Mouse (Mus musculus) neural tube, embryonic 15.5 days (tissue): Measurements from ENCODE around the gene Rab17. TPM values are rescaled to one million over a fixed set of nuclear protein-coding genes. Genes with fewer than 3 reads are reported as not detected.

ENCODE experiments used
- ATAC-seq: fragments of 200-750 bp; cut with Nextera tagmentation; 2 replicates; pipeline ENCODE4 v1.8.0; 2017; ENCODE audit warnings: mild to moderate bottlenecking, moderate TSS enrichment, moderate library complexity; ENCODE audit not compliant: low FRiP score
- H3K27ac ChIP-seq: fragments of 300-500 bp; sonication (generic); replicated peaks from 2 replicates; pipeline ENCODE4 v1.5.1; 2015; ENCODE audit warnings: mild to moderate bottlenecking, inconsistent platforms
- H3K27me3 ChIP-seq: fragments of 300-500 bp; sonication (generic); replicated peaks from 2 replicates; pipeline ENCODE4 v1.6.1; 2015; ENCODE audit warnings: inconsistent platforms
- H3K36me3 ChIP-seq: fragments of 300-500 bp; sonication (generic); 2 replicates; pipeline ENCODE4 v1.6.1; 2015; ENCODE audit warnings: inconsistent platforms
- H3K4me1 ChIP-seq: fragments of 300-500 bp; sonication (generic); 2 replicates; pipeline ENCODE4 v1.6.1; 2015; ENCODE audit warnings: inconsistent platforms
- H3K4me2 ChIP-seq: fragments of 300-500 bp; sonication (generic); 2 replicates; pipeline ENCODE4 v1.6.1; 2015; ENCODE audit warnings: inconsistent platforms, mild to moderate bottlenecking, moderate library complexity
- H3K4me3 ChIP-seq: fragments of 300-500 bp; sonication (generic); replicated peaks from 2 replicates; pipeline ENCODE4 v1.5.1; 2015; ENCODE audit warnings: mild to moderate bottlenecking, inconsistent platforms
- H3K9ac ChIP-seq: fragments of 300-500 bp; sonication (generic); replicated peaks from 2 replicates; pipeline ENCODE4 v1.6.1; 2015; ENCODE audit warnings: mild to moderate bottlenecking, inconsistent platforms
- H3K9me3 ChIP-seq: fragments of 300-500 bp; sonication (generic); replicated peaks from 2 replicates; pipeline ENCODE4 v1.6.1; 2016; ENCODE audit warnings: inconsistent platforms
- WGBS: fragments of 180-500 bp; shearing (Covaris S2); methylation state at CpG from one replicate; pipeline ENCODE4 v1.1.7; 2015; ENCODE audit warnings: mixed read lengths; 5-methylcytosine and 5-hydroxymethylcytosine counted together
- polyA plus RNA-seq: library from polyadenylated mRNA; unstranded; fragments of >200 nt; fragmentation: Nextera tagmentation; extraction: Ambion mirVana; gene quantifications from 2 replicates; pipeline ENCODE4 v1.2.1, GENCODE M21; 2015

Gene Rab17
- 1.9 TPM in 1 of 2 replicates, not detected in the other for polyA plus RNA-seq

GRCm38 (mm10) chr1:90969347-90969784 lies at the start of gene Rab17:
Gene Rab17, minus strand, starts transcription at chr1:90969661.
- WGBS: 37% methylated on average over 9 of the region's 9 CpGs
- H3K9ac ChIP-seq: no peak within 1 kb of the TSS
- H3K4me1 ChIP-seq: peaks cover 29% of the 10 kb centered on the region
- H3K36me3 ChIP-seq: no peaks in the 10 kb centered on the region
- peaks cover 12% of the 10 kb centered on the region for H3K27me3 ChIP-seq
- no peak for ATAC-seq
- no peak within 1 kb of the TSS for H3K4me2 ChIP-seq
- no peaks in the 10 kb centered on the region for H3K9me3 ChIP-seq
- no peak within 1 kb of the TSS for H3K27ac ChIP-seq
- no peak within 1 kb of the TSS for H3K4me3 ChIP-seq

DNA sequence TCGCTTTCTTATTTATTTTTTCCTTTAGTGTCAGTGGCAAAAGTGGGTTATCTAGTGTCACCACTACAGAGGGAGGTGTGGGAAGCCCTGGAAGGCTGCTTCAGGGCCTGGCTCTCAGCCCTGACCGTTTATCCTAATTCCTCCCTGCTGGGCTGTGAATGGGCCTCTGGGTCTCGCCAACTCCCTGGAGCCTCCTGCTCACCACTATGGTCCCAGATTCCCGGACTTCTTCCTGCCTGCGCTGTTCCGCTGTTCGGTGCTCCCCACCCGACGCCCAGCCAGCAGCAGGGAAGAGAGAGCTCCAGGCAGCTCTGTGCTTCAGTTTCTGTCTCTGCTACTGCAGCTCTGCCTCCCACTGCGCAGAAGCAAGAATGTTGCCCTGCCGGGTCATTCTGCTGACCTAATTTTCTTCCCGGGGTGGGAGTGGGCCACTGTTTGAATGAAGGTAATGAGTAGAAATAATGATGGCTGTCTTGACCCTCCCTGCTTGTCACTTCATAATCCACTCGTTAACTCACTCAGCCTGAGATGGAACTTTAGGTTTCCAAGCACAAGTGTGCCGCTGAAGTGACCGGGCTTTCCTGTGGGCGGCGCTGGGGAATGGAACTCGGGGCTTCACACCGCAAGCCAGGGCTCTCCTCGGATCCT lies 47.8 kb upstream of the Rab17 start:
- Histone ChIP-seq H3K9me3 (no peaks in the 10 kb centered on the region), H3K4me3 (no peak overlapping the region), H3K9ac (no peak overlapping the region), H3K4me2 (peak overlapping the region; percentile 34), H3K4me1 (peaks cover 17% of the 10 kb centered on the region), H3K27me3 (no peaks in the 10 kb centered on the region), H3K27ac (peak overlapping the region; percentile 30; the same call in 1 of the 2 replicates), H3K36me3 (no peaks in the 10 kb centered on the region)
- 19% methylated on average over 20 of the region's 20 CpGs for WGBS
- no peak for ATAC-seq

DNA sequence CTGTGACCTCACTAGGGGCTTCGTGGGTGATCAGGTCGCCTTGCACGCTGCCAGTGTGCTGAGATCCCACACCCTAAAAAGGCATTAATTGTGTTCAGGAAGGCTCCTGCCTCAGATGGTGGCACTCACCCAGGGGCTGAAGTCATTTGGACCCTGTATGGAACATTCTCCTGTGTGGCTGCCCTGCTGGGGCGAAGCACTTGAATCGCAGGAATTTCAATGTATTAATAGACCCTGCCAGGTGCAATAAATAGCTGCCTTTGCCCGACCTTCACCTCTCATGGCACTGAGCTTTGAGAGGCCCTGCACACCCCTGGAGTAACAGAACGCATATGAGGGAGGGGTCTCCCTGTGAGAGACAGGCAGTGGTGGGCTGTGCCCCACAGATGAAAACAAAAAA lies 46.1 kb upstream of the Rab17 start:
- no peak overlapping the region for H3K27ac ChIP-seq
- no peak overlapping the region for H3K4me3 ChIP-seq
- peaks cover 22% of the 10 kb centered on the region for H3K4me1 ChIP-seq
- no peak overlapping the region for H3K4me2 ChIP-seq
- no peaks in the 10 kb centered on the region for H3K36me3 ChIP-seq
- no peaks in the 10 kb centered on the region for H3K27me3 ChIP-seq
- H3K9ac ChIP-seq: no peak overlapping the region
- no peaks in the 10 kb centered on the region for H3K9me3 ChIP-seq
- ATAC-seq: no peak
- WGBS: 61% methylated on average over 7 of the region's 7 CpGs

DNA sequence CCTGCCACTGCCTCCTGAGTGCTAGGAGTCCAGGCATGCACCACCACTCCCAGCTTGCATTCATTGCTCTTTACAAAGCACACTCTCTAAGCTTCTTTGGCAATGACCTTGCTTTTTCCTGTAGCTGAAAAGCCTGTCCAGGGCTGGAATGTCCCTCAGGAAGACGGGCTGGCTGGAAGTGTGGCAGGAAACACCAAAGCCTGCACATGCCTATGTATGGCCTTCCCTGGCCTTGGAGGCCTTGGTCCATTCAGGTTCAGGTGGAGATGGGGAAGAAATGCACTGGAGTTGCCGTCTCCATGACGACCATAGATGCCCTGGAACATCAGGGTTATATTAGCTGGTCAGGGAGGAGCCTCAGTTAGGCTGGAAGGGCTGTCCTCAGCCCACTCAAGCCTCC lies 44.3 kb upstream of the Rab17 start:
- no peak overlapping the region for H3K9ac ChIP-seq
- WGBS: 85% methylated on average over 3 of the region's 3 CpGs
- no peak overlapping the region for H3K27ac ChIP-seq
- H3K4me1 ChIP-seq: peaks cover 26% of the 10 kb centered on the region
- no peaks in the 10 kb centered on the region for H3K9me3 ChIP-seq
- no peaks in the 10 kb centered on the region for H3K27me3 ChIP-seq
- H3K4me2 ChIP-seq: no peak overlapping the region
- H3K4me3 ChIP-seq: no peak overlapping the region
- H3K36me3 ChIP-seq: no peaks in the 10 kb centered on the region
- ATAC-seq: no peak

DNA sequence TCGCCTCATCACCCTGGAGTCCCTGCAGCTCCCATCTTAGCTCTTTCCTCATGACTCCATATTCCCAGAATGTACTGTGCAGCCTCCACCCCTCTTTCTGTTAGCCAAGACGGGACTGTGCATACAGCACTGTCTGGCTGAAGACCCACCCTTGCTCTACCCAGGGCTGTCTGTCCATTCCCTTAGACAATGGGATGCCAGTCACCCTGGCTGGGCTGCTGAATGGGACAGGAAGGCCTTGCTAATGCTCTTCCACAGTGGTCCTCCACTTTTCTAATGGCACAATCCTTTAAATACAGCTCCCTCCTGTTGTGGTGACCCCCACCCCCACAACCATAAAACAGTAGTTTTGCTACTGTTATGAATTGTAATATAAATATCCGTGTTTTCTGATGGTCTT lies 41.9 kb upstream of the Rab17 start:
- peaks cover 19% of the 10 kb centered on the region for H3K4me1 ChIP-seq
- no peak overlapping the region for H3K9ac ChIP-seq
- no peak overlapping the region for H3K4me2 ChIP-seq
- WGBS: 77% methylated on average over 3 of the region's 3 CpGs
- H3K36me3 ChIP-seq: no peaks in the 10 kb centered on the region
- H3K27ac ChIP-seq: no peak overlapping the region
- H3K4me3 ChIP-seq: no peak overlapping the region
- no peaks in the 10 kb centered on the region for H3K27me3 ChIP-seq
- no peak for ATAC-seq
- no peaks in the 10 kb centered on the region for H3K9me3 ChIP-seq

- Histone ChIP-seq H3K9me3 (no peaks in the 10 kb centered on the region), H3K4me1 (peaks cover 19% of the 10 kb centered on the region), H3K4me3 (no peak overlapping the region), H3K36me3 (no peaks in the 10 kb centered on the region), H3K9ac (no peak overlapping the region), H3K27me3 (no peaks in the 10 kb centered on the region), H3K27ac (no peak overlapping the region), H3K4me2 (no peak overlapping the region)
- ATAC-seq: no peak
- 58% methylated on average over 2 of the region's 2 CpGs for whole genome bisulfite sequencing
Observed at GRCm38 (mm10) chr1:91010716-91011115, 41.3 kb upstream of the Rab17 start.

DNA sequence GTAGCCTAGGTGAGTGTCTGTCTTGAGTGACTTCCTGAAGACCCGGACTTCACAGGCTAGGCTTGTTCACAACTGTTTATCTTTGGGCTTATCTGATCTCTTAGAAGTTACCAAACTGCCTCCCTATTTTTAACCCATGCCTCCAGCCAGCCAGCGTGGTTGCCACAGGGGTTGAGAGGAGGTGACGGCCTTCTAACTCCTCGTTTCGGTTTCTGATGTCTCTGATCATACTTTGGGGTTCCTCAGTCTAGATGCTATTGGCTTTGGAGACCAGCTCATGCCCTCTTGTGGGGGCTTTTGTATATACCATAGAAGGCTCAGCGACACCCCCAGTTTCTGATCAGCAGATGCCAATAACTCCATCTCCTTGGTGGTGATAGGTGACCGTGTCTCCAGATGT lies 40.8 kb upstream of the Rab17 start:
- Histone ChIP-seq H3K9ac (no peak overlapping the region), H3K27ac (no peak overlapping the region), H3K4me1 (peaks cover 19% of the 10 kb centered on the region), H3K27me3 (no peaks in the 10 kb centered on the region), H3K4me2 (no peak overlapping the region), H3K4me3 (no peak overlapping the region), H3K9me3 (no peaks in the 10 kb centered on the region), H3K36me3 (no peaks in the 10 kb centered on the region)
- WGBS: 94% methylated on average over 7 of the region's 7 CpGs
- no peak for ATAC-seq

DNA sequence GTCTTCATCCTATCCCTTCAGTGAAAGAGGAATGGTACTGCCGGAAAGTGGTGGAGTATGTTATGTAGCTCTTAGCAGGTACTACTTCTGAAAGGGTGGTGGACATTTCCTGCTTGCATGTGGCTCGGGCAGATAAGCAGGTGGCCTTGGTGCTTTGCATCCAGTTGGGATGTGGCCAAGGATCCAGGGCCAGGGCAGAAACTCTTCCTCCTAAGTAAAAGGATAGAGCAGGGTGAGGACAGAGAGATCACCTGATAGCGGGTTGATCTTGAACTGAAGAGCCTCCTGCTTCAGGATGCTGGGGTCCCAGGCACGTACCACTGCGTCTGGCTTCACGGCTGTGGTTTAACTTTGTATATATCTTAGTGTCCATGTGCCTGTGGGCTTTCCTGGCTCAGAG lies 39.8 kb upstream of the Rab17 start:
- H3K9me3 ChIP-seq: no peaks in the 10 kb centered on the region
- no peak overlapping the region for H3K4me3 ChIP-seq
- H3K4me2 ChIP-seq: no peak overlapping the region
- H3K27ac ChIP-seq: no peak overlapping the region
- whole genome bisulfite sequencing: 90% methylated on average over 6 of the region's 6 CpGs
- H3K4me1 ChIP-seq: peaks cover 19% of the 10 kb centered on the region
- H3K27me3 ChIP-seq: no peaks in the 10 kb centered on the region
- no peak overlapping the region for H3K9ac ChIP-seq
- no peak for ATAC-seq
- H3K36me3 ChIP-seq: no peaks in the 10 kb centered on the region

DNA sequence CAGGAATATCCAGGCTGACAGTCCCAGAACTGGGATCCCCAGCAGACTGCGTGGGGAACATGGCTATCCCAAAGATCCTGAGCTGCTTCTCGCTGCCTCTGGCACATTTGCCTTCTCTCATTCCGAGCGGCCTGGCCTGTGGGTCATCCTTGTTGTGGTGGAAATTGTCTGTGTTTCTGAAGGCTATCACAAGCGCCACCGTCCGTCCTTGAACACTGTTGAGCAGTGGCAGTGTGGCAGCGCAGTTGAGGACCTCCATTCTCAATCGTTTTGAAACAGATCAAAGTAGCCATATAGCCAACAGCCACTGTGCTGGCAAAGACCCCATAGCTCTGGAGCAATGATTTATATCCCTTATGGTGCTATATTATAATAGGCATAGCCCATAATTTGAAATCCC lies 39.3 kb upstream of the Rab17 start:
- ATAC-seq: no peak
- H3K9me3 ChIP-seq: no peaks in the 10 kb centered on the region
- H3K36me3 ChIP-seq: no peaks in the 10 kb centered on the region
- no peak overlapping the region for H3K9ac ChIP-seq
- 80% methylated on average over 9 of the region's 9 CpGs for WGBS
- H3K4me2 ChIP-seq: no peak overlapping the region
- H3K27ac ChIP-seq: no peak overlapping the region
- H3K27me3 ChIP-seq: no peaks in the 10 kb centered on the region
- H3K4me3 ChIP-seq: no peak overlapping the region
- peaks cover 19% of the 10 kb centered on the region for H3K4me1 ChIP-seq

DNA sequence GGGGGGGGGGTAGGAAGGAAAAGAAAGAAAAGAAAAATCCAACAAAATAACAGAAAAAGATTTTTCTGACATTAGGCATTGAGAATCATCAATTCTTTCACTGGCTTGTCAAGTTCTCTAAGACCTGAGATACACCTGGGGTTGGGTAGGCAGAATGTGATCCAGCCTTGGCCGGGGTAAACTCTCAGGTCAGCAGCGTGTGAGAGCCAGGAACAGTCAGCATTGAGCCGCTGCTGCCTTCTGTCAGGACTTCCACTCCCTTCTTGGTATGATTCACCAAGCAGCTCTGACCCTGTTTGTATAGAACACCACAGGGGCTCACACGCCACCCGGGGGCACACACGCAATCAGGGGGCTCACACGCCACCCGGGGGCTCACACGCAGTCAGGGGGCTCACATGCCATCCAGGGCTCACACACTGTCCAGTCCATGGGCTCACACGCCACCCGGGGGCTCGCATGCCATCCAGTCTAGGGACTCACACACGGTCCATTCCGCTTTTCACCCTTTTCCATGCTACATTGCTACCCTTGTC lies 38.8 kb upstream of the Rab17 start:
- 93% methylated on average over 14 of the region's 14 CpGs for WGBS
- ATAC-seq: no peak

DNA sequence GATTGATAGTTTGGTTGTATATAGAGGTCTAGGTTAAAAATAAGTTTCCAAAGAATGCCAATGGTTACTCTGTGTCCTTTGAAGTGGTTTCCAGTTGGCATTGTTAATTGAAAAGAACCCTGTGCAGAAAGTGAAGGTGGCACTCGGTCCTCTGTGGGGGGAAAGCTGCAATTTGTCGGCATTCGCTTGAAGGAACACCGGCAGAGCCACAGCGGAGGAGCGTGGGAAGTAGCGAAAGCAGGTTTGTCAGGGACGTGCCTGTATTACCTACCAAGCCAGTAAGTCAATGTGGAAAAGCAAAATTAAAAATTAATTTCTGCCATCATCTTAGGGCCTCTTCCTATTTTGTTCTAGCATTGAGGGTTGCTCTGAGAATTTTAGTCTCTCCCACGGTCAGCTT lies 37.2 kb upstream of the Rab17 start:
- 85% methylated on average over 9 of the region's 9 CpGs for WGBS
- Histone ChIP-seq H3K36me3 (no peaks in the 10 kb centered on the region), H3K9ac (no peak overlapping the region), H3K4me1 (peaks cover 8% of the 10 kb centered on the region; the same call in 1 of the 2 replicates), H3K4me3 (no peak overlapping the region), H3K4me2 (no peak overlapping the region), H3K27ac (no peak overlapping the region), H3K9me3 (no peaks in the 10 kb centered on the region), H3K27me3 (no peaks in the 10 kb centered on the region)
- no peak for ATAC-seq

More for the DNA sequence above, 38.8 kb upstream of the Rab17 start:
- H3K27me3 ChIP-seq: no peaks in the 10 kb centered on the region
- no peak overlapping the region for H3K4me3 ChIP-seq
- H3K36me3 ChIP-seq: no peaks in the 10 kb centered on the region
- H3K4me1 ChIP-seq: peaks cover 19% of the 10 kb centered on the region
- H3K27ac ChIP-seq: no peak overlapping the region
- no peak overlapping the region for H3K9ac ChIP-seq
- no peaks in the 10 kb centered on the region for H3K9me3 ChIP-seq
- H3K4me2 ChIP-seq: no peak overlapping the region

GRCm38 (mm10) chr1:91006037-91006436 lies 36.6 kb upstream of the Rab17 start:
- Histone ChIP-seq H3K27me3 (no peaks in the 10 kb centered on the region), H3K9me3 (no peaks in the 10 kb centered on the region), H3K9ac (no peak overlapping the region), H3K36me3 (no peaks in the 10 kb centered on the region), H3K4me1 (peaks cover 13% of the 10 kb centered on the region), H3K27ac (no peak overlapping the region), H3K4me2 (no peak overlapping the region), H3K4me3 (no peak overlapping the region)
- ATAC-seq: no peak
- 80% methylated on average over 5 of the region's 5 CpGs for WGBS
